Mouse (Mus musculus) forebrain, embryonic 15.5 days (tissue): ENCODE data around the gene Dedd2. TPM values are rescaled to one million over a fixed set of nuclear protein-coding genes. Genes with fewer than 3 reads are reported as not detected.
"Not testable (repeated sequence)": the region's sequence is repeated elsewhere in the genome, so short reads cannot be mapped to it uniquely, and the experiment has no call there.

Experiments
- ATAC-seq: fragments of 200-750 bp; cut with Nextera tagmentation; replicated peaks from 2 replicates; pipeline ENCODE4 v1.8.0; 2017; ENCODE audit warnings: mild to moderate bottlenecking, moderate TSS enrichment, moderate library complexity
- H3K27ac ChIP-seq: fragments of 300-500 bp; sonication (generic); replicated peaks from 2 replicates; pipeline ENCODE4 v1.5.1; 2015; ENCODE audit warnings: mild to moderate bottlenecking, inconsistent platforms
- H3K27me3 ChIP-seq: fragments of 300-500 bp; sonication (generic); 2 replicates; pipeline ENCODE4 v1.6.1; 2015; ENCODE audit warnings: inconsistent platforms
- H3K36me3 ChIP-seq: fragments of 300-500 bp; sonication (generic); 2 replicates; pipeline ENCODE4 v1.6.1; 2015; ENCODE audit warnings: mild to moderate bottlenecking, inconsistent platforms
- H3K4me1 ChIP-seq: fragments of 300-500 bp; sonication (generic); 2 replicates; pipeline ENCODE4 v1.6.1; 2015; ENCODE audit warnings: inconsistent platforms
- H3K4me2 ChIP-seq: fragments of 300-500 bp; sonication (generic); replicated peaks from 2 replicates; pipeline ENCODE4 v1.6.1; 2015; ENCODE audit warnings: mild to moderate bottlenecking, inconsistent platforms
- H3K4me3 ChIP-seq: fragments of 300-500 bp; sonication (generic); 2 replicates; pipeline ENCODE4 v1.5.1; 2015; ENCODE audit warnings: mild to moderate bottlenecking, inconsistent platforms
- H3K9ac ChIP-seq: fragments of 300-500 bp; sonication (generic); replicated peaks from 2 replicates; pipeline ENCODE4 v1.6.1; 2015; ENCODE audit warnings: mild to moderate bottlenecking, inconsistent platforms
- H3K9me3 ChIP-seq: fragments of 300-500 bp; sonication (generic); 2 replicates; pipeline ENCODE4 v1.6.1; 2016; ENCODE audit warnings: inconsistent platforms
- WGBS: fragments of 180-500 bp; shearing (Covaris S2); methylation state at CpG from one replicate; pipeline ENCODE4 v1.1.7; 2015; ENCODE audit warnings: mixed read lengths; 5-methylcytosine and 5-hydroxymethylcytosine counted together
- polyA plus RNA-seq: library from polyadenylated mRNA; unstranded; fragments of >200 nt; fragmentation: Nextera tagmentation; extraction: Ambion mirVana; gene quantifications from 2 replicates; pipeline ENCODE4 v1.2.1, GENCODE M21; 2015

Dedd2 gene
- polyA plus RNA-seq: 17.7 and 18.0 TPM in 2 replicates

DNA sequence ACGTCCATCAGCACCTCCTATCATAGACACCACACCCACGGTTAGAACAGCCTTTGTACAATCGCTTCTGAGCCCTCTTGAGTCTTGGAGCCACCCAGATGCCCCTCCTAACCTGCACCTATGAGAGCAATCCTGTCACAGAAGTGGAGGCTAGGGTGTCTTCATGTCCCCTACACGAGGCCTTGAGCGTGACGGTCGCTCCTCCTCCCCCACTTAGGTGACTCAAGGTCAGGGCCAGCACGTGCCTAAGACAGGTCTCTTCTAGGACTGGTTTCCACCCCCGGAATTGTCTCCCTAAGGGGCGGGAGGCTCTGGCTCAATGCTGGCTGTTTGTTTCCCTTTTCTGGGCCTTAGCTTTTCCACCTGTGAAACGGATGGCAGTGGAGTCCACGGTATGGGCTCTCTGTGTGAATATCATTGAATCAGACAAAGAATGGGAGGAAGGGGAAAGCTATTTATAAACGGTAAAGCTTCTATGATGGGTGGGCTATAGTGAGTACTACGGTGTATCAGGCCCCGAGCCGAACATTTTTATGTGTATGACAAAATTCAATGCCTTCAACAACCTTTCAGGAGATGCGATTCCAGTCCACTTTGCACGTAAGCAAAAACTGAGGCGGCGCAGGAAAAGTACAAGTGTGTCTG is at the start of gene Dedd2:
Gene Dedd2 (minus strand): TSS at position 159 of the 645 bp plus-strand sequence.
- no peaks in the 10 kb centered on the region for H3K9me3 ChIP-seq
- H3K27me3 ChIP-seq: no peaks in the 10 kb centered on the region
- H3K4me3 ChIP-seq: peak within 1 kb of the TSS; percentile 63
- WGBS: 7% methylated on average over 20 of the region's 20 CpGs
- H3K9ac ChIP-seq: peak within 1 kb of the TSS; percentile 69
- peaks cover 35% of the 10 kb centered on the region for H3K4me1 ChIP-seq
- peak within 1 kb of the TSS; percentile 73 for H3K4me2 ChIP-seq
- peaks cover 8% of the 10 kb centered on the region for H3K36me3 ChIP-seq
- H3K27ac ChIP-seq: peak within 1 kb of the TSS; percentile 91
- ATAC-seq: no peak

DNA sequence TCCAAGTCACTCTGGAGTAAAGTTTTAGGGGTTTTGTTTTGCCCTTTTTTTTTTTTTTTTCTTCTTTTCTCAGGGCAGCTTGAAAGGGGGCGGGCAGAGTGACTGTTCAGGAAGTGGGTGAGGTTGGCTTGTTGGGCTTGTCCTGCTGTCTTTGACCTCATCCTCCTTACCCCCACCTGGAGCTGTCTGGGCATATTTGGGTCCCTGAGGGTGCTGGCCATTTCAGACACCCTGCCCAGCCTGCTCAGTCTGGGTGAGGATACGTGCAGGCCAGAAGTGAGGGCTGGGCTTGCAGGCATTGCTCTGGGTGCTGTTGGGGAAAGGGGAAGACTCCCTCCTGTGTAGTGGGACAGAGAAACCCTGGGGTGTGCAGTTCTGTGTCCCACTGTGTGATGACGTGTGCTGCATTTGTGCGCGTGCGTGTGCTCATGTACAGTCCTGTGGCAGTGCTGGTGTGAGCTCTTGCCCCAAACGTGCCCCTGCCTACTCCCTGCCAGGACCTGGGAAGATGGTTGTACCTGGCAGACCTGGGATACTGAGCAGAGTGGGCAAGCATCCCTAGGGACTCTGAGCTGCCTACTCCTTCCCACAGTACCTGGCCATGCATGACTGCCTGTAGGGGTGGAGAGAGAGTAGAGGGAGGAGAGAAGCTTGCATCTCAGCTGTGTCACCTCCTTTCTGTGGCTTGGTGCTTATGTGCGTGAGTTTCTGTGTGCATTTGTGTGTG is 49.3 kb upstream of the Dedd2 start:
- Histone ChIP-seq H3K4me2 (peak overlapping the region; percentile 68), H3K4me3 (peak overlapping the region; percentile 65), H3K27ac (no peak overlapping the region), H3K9ac (peak overlapping the region; percentile 69; the same call in 1 of the 2 replicates), H3K36me3 (peaks cover 19% of the 10 kb centered on the region), H3K4me1 (peaks cover 32% of the 10 kb centered on the region), H3K9me3 (no peaks in the 10 kb centered on the region), H3K27me3 (no peaks in the 10 kb centered on the region)
- 88% methylated on average over 8 of the region's 8 CpGs for WGBS
- no peak for ATAC-seq

GRCm38 (mm10) chr7:25269029-25269428 is 48.6 kb upstream of the Dedd2 start:
- Histone ChIP-seq H3K4me3 (peak overlapping the region; percentile 65), H3K9me3 (no peaks in the 10 kb centered on the region), H3K27ac (no peak overlapping the region), H3K27me3 (no peaks in the 10 kb centered on the region), H3K4me1 (peaks cover 25% of the 10 kb centered on the region), H3K9ac (peak overlapping the region; percentile 69), H3K36me3 (peaks cover 19% of the 10 kb centered on the region), H3K4me2 (peak overlapping the region; percentile 68)
- ATAC-seq: no peak
- 38% methylated on average over 4 of the region's 4 CpGs for WGBS

GRCm38 (mm10) chr7:25268588-25268987 is 48.2 kb upstream of the Dedd2 start:
- ATAC-seq: no peak
- Histone ChIP-seq H3K27ac (peak overlapping the region; percentile 78), H3K4me3 (peak overlapping the region; percentile 65), H3K27me3 (no peaks in the 10 kb centered on the region), H3K4me2 (peak overlapping the region; percentile 68), H3K4me1 (peaks cover 23% of the 10 kb centered on the region), H3K9me3 (no peaks in the 10 kb centered on the region), H3K9ac (peak overlapping the region; percentile 69), H3K36me3 (peaks cover 19% of the 10 kb centered on the region)
- WGBS: 2% methylated on average over 7 of the region's 7 CpGs

DNA sequence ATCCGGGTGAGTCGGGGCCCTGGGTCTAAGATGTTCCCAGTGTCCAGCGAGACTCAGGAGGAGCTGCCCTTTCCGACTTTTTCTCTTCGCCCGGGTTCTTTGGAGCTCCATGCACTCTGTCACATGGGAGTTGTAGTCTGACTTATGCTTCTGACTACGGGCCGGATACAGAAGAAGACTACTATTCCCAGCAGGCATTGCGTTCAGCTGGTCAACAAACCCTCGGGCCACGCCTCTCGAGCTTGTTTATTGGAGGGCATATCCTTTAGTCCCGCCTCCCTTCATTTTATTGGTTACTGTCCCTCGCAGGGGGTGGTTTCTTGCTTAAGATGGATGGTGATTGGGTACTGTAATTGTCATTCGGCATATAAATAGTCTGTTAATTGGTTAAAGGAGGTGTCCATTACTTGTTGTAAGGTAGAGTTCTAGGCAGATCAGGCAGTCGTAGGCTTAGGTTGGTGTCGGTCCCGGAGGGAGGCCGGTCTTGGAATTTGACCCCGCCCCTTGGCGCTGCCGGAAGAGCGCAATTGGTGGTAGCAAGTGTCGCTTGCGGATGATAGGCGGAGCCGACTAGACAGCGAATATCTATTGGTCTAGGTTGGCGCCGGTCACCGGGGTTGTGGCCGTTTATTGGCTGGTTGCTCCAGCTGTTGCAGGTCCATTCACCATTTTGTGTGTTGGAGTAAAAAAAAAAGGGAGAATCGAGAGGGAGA is 47.5 kb upstream of the Dedd2 start:
- ATAC-seq: peak; percentile 97
- peak overlapping the region; percentile 65 for H3K4me3 ChIP-seq
- peaks cover 23% of the 10 kb centered on the region for H3K4me1 ChIP-seq
- no peaks in the 10 kb centered on the region for H3K9me3 ChIP-seq
- peak overlapping the region; percentile 69 for H3K9ac ChIP-seq
- peaks cover 14% of the 10 kb centered on the region for H3K36me3 ChIP-seq
- H3K4me2 ChIP-seq: peak overlapping the region; percentile 68
- under 1% methylated on average over 33 of the region's 33 CpGs for WGBS
- peak overlapping the region; percentile 92 for H3K27ac ChIP-seq
- H3K27me3 ChIP-seq: no peaks in the 10 kb centered on the region

GRCm38 (mm10) chr7:25267301-25267750 is 46.9 kb upstream of the Dedd2 start, which contains the start of gene Cic:
Gene Cic, plus strand, starts transcription at chr7:25267704.
- peak within 1 kb of the TSS; percentile 68 for H3K4me2 ChIP-seq
- under 1% methylated on average over 29 of the region's 29 CpGs for WGBS
- peak within 1 kb of the TSS; percentile 69 for H3K9ac ChIP-seq
- no peaks in the 10 kb centered on the region for H3K27me3 ChIP-seq
- peak; percentile 87 for ATAC-seq
- peak within 1 kb of the TSS; percentile 65 for H3K4me3 ChIP-seq
- peaks cover 23% of the 10 kb centered on the region for H3K4me1 ChIP-seq
- H3K36me3 ChIP-seq: peaks cover 8% of the 10 kb centered on the region; the same call in 1 of the 2 replicates
- peak within 1 kb of the TSS; percentile 92 for H3K27ac ChIP-seq
- H3K9me3 ChIP-seq: no peaks in the 10 kb centered on the region

DNA sequence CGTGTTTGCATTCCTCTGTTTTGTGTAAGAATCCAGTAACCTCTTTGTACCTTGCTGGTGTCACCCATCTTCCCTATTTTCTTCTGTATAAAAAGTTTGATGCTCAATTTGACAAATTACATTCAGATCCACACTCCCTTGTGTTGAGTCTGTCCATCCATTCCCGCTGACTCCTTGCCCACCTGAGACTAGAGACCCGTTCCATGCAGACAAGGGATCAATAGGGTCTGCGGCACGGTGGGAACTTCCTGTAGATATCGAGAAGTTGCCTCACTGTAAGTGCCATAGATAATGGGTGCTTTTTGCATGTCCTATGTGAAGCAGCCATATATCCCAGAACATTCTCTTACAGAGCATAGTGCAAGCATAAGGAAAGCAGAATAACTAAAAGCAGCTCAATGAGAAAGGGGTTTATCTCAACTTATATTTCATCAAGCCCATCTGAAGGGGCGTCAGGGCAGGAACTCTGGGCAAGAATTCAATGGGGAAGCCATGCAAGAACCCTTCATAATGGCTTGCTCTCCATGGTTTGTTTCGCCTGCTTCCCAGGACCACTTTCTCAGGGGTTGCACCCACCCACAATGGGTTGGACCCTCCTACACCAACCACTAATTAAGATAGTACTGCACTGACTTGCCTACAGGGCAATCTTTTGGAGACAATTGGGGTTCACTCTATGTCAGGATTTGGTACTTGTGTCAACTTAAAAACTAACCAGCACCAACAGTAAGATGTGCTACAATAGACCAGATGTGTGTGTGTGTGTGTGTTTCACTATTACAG is 46.0 kb upstream of the Dedd2 start:
- H3K9ac ChIP-seq: no peak overlapping the region
- H3K27me3 ChIP-seq: no peaks in the 10 kb centered on the region
- peaks cover 23% of the 10 kb centered on the region for H3K4me1 ChIP-seq
- no peak for ATAC-seq
- H3K4me3 ChIP-seq: peak overlapping the region; percentile 65; the same call in 1 of the 2 replicates
- H3K9me3 ChIP-seq: no peaks in the 10 kb centered on the region
- H3K27ac ChIP-seq: no peak overlapping the region
- H3K36me3 ChIP-seq: no peaks in the 10 kb centered on the region
- 0 out of 2 replicates have a peak overlapping the region, but pooled peaks have one; percentile 59 for H3K4me2 ChIP-seq
- 89% methylated on average over 8 of the region's 8 CpGs for WGBS

GRCm38 (mm10) chr7:25265743-25266142 is 45.3 kb upstream of the Dedd2 start:
- not testable (repeated sequence) for H3K27me3 ChIP-seq, H3K4me2 ChIP-seq, H3K4me3 ChIP-seq, H3K9me3 ChIP-seq, H3K27ac ChIP-seq, ATAC-seq, H3K36me3 ChIP-seq, H3K9ac ChIP-seq
- H3K4me1 ChIP-seq: peaks cover 23% of the 10 kb centered on the region
- 91% methylated on average over 5 of the region's 5 CpGs for WGBS

DNA sequence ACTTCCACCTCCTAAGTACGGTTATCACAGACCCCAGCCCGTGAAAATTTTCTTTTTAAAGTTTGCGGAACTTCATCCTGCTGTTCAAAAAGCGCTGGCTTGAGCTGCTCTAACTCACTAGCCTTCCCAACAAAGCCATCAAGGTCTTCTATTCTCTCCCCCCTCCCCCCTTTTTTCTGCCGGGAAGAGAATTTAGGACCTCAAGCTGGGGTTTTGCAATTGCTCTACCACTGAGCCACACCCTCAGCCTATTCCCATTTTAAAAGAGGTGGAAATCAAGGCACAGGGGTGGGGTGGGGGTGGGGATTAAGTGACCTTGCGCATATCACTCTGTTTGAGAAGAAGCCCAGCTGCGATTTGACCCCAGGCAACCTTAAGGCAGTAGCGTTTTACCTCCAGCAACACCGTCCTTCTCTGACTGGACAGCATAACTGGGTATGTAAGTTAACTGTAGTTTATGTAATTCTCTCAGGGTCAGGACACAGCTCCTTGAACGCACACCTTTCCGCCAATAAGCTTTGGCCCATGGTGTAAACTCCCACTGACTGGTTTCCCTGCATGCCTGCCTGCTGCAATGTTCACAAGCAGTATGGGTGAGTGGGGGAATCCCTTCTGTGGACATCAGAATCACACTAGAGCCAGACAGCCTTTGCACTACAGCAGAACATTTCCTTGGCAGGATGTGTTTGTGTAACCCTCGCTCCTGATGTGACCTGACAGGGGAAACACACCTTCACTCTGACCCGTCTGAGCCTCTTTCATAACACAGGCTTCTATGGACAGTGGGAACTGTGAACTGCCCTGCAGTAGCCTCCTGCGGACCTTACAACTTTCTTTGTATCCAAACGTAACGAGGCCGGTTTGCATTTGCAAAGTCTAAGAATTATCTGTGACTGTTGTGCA is 43.8 kb upstream of the Dedd2 start:
- no peaks in the 10 kb centered on the region for H3K27me3 ChIP-seq
- 24% methylated on average over 17 of the region's 17 CpGs for WGBS
- no peaks in the 10 kb centered on the region for H3K36me3 ChIP-seq
- no peak for ATAC-seq
- H3K27ac ChIP-seq: no peak overlapping the region
- no peak overlapping the region for H3K4me2 ChIP-seq
- H3K9ac ChIP-seq: no peak overlapping the region
- H3K4me1 ChIP-seq: peaks cover 11% of the 10 kb centered on the region
- no peaks in the 10 kb centered on the region for H3K9me3 ChIP-seq
- H3K4me3 ChIP-seq: no peak overlapping the region

DNA sequence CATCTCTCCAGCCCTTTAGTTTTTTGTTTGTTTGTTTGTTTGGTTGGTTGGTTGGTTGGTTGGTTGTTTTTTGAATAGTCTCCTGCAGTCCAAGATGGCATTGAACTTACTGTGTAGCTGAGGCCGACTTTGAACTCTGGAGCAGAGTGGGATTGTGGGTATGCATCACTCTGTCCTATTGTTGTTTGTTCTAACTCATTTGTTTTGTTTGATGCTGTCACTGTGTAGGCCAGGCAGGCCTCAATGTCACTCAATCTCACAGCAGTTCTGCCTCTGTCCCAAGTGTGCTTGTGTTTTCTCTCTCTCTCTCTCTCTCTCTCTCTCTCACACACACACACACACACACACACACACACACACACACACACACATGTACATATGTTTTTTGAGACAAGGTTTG is 41.5 kb upstream of the Dedd2 start:
- Histone ChIP-seq H3K9ac (no peak overlapping the region), H3K36me3 (no peaks in the 10 kb centered on the region), H3K27ac (no peak overlapping the region), H3K4me2 (no peak overlapping the region), H3K27me3 (no peaks in the 10 kb centered on the region), H3K4me1 (peaks cover 2% of the 10 kb centered on the region), H3K9me3 (no peaks in the 10 kb centered on the region), H3K4me3 (no peak overlapping the region)
- ATAC-seq: no peak
- WGBS: 35% methylated on average over 1 of the region's 1 CpGs
